Mouse (Mus musculus) stomach, postnatal 0 days (tissue): Measurements from ENCODE around the gene Snx32.

Experiments used
- CTCF ChIP-seq: IDR thresholded peaks from 2 replicates; pipeline ENCODE4 v1.5.1; 2016; ENCODE audit warnings: antibody characterized with exemption, low read depth, mild to moderate bottlenecking, moderate library complexity
- EP300 ChIP-seq: optimal IDR thresholded peaks from 2 replicates; pipeline ENCODE3; 2016; ENCODE audit warnings: antibody characterized with exemption

DNA sequence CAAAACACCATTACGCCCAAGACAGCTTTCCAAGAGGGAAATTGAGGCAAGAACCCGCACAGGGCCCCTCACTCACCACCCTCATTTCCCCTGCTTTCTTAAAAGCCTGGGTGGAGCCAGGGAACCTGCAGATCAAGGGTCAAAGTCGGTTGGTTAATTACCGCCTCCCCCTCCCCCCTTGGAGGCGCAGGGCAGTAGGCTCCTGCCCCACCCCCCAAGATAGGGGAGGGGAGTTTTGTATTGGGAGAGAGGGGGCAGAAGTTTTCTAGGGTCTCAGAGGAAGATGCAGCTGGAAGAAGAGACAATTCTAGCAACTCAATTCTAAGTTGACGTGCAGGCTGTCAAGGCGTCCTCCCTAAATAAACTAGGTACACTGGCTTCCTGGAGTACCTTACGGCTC, 48.9 kb upstream of the Snx32 start:
- TF ChIP-seq CTCF = no peak
- TF ChIP-seq EP300 = no peak
